Mouse (Mus musculus) heart, postnatal 25 days (tissue): ENCODE results near the gene Tbc1d10a. TPM values are rescaled to one million over a fixed set of nuclear protein-coding genes. Genes with fewer than 3 reads are reported as not detected.

ENCODE experiments used
- DNase-seq: peaks from one replicate; pipeline ENCODE4 v3.0.0; 2022; ENCODE audit warnings: low spot score
- intact Hi-C: fragments of 180-260 bp; cut with DNase I; formaldehyde crosslinking; loops from one replicate; pipeline ENCODE4 v1.15.1; 2025
- total RNA-seq, 2 experiments: library from RNA; stranded (reverse); gene quantifications; 2 replicates each; pipeline ENCODE4 v1.2.3; 2021

The Tbc1d10a gene
- total RNA-seq, 2 experiments from 2014 or later = 9.3 to 10.9 TPM

GRCm38 (mm10) chr11:4228463-4228862 is 41.9 kb downstream of the Tbc1d10a start:
- intact Hi-C loops = no loop called here
- no peak for DNase-seq

GRCm38 (mm10) chr11:4229841-4230240 is 43.3 kb downstream of the Tbc1d10a start:
- intact Hi-C loops = no loop called here
- no peak for DNase-seq

- intact Hi-C loops = no loop called here
- no peak for DNase-seq
Observed at GRCm38 (mm10) chr11:4231435-4231834, 44.8 kb downstream of the Tbc1d10a start.

- intact Hi-C loops = no loop called here
Observed at GRCm38 (mm10) chr11:4232644-4233043, 46.1 kb downstream of the Tbc1d10a start.

GRCm38 (mm10) chr11:4235052-4235655 is 48.6 kb downstream of the Tbc1d10a start:
- intact Hi-C loops = no loop called here
- DNase-seq = no peak

More at GRCm38 (mm10) chr11:4232644-4233043, 46.1 kb downstream of the Tbc1d10a start:
- DNase-seq = no peak

GRCm38 (mm10) chr11:4235665-4236545 is 49.3 kb downstream of the Tbc1d10a start, which contains the start of gene Osm:
Gene Osm, plus strand, starts transcription at chr11:4236420.
- intact Hi-C loops = no loop called here
- no peak for DNase-seq

GRCm38 (mm10) chr11:4236546-4237067 is 50.0 kb downstream of the Tbc1d10a start:
- no peak for DNase-seq
- intact Hi-C loops = no loop called here

GRCm38 (mm10) chr11:4237389-4237912 is 50.9 kb downstream of the Tbc1d10a start:
- no peak for DNase-seq
- intact Hi-C loops = no loop called here

- no peak for DNase-seq
- intact Hi-C loops = no loop called here
Observed at GRCm38 (mm10) chr11:4238167-4238566, 51.6 kb downstream of the Tbc1d10a start.

GRCm38 (mm10) chr11:4239691-4240090 is 53.1 kb downstream of the Tbc1d10a start:
- no peak for DNase-seq
- intact Hi-C loops = no loop called here

GRCm38 (mm10) chr11:4240151-4240550 is 53.6 kb downstream of the Tbc1d10a start:
- intact Hi-C loops = no loop called here

GRCm38 (mm10) chr11:4241180-4241579 is 54.6 kb downstream of the Tbc1d10a start:
- intact Hi-C loops = no loop called here
- DNase-seq = no peak

More at GRCm38 (mm10) chr11:4240151-4240550, 53.6 kb downstream of the Tbc1d10a start:
- no peak for DNase-seq

GRCm38 (mm10) chr11:4246126-4246525 is 59.5 kb downstream of the Tbc1d10a start:
- DNase-seq = no peak
- intact Hi-C loops = no loop called here

- DNase-seq = no peak
- intact Hi-C loops = no loop called here
Observed at GRCm38 (mm10) chr11:4246623-4247022, 60.0 kb downstream of the Tbc1d10a start.

GRCm38 (mm10) chr11:4247201-4247959 is 60.8 kb downstream of the Tbc1d10a start:
- intact Hi-C loops = no loop called here
- no peak for DNase-seq

- intact Hi-C loops = no loop called here
- DNase-seq = no peak
Observed at GRCm38 (mm10) chr11:4249151-4249550, 62.6 kb downstream of the Tbc1d10a start.

- intact Hi-C loops = no loop called here
- no peak for DNase-seq
Observed at GRCm38 (mm10) chr11:4250290-4250689, 63.7 kb downstream of the Tbc1d10a start.

GRCm38 (mm10) chr11:4251376-4251775 is 64.8 kb downstream of the Tbc1d10a start:
- intact Hi-C loops = no loop called here

GRCm38 (mm10) chr11:4252886-4253285 is 66.3 kb downstream of the Tbc1d10a start:
- intact Hi-C loops = no loop called here
- no peak for DNase-seq

More at GRCm38 (mm10) chr11:4251376-4251775, 64.8 kb downstream of the Tbc1d10a start:
- DNase-seq = no peak
